Mouse (Mus musculus) stomach, postnatal 0 days (tissue): ENCODE results near the gene Ldlrad3. TPM values are rescaled to one million over a fixed set of nuclear protein-coding genes. Genes with fewer than 3 reads are reported as not detected.

Source experiments
- ATAC-seq: fragments of 200-750 bp; cut with Nextera tagmentation; 2 replicates; pipeline ENCODE4 v1.8.0; 2017; ENCODE audit not compliant: low FRiP score, low TSS enrichment
- DNase-seq: peaks from one replicate; pipeline ENCODE4 v3.0.0-alpha.2; 2016; ENCODE audit warnings: low spot score
- H3K27ac ChIP-seq: fragments of 300-500 bp; sonication (generic); replicated peaks from 2 replicates; pipeline ENCODE4 v1.5.1; 2014; ENCODE audit warnings: mild to moderate bottlenecking, control low read depth
- H3K27me3 ChIP-seq: fragments of 300-500 bp; sonication (generic); 2 replicates; pipeline ENCODE4 v1.6.1; 2014; ENCODE audit warnings: low read length; ENCODE audit not compliant: control insufficient read depth, insufficient read depth
- H3K36me3 ChIP-seq: fragments of 300-500 bp; sonication (generic); 2 replicates; pipeline ENCODE4 v1.6.1; 2014; ENCODE audit warnings: low read length, mixed read lengths; ENCODE audit not compliant: control insufficient read depth, insufficient read depth
- H3K4me1 ChIP-seq: fragments of 300-500 bp; sonication (generic); replicated peaks from 2 replicates; pipeline ENCODE4 v1.6.1; 2014; ENCODE audit warnings: antibody characterized with exemption; ENCODE audit not compliant: control insufficient read depth, insufficient read depth
- H3K4me2 ChIP-seq: fragments of 300-500 bp; sonication (generic); replicated peaks from 2 replicates; pipeline ENCODE4 v1.6.1; 2014; ENCODE audit warnings: low read depth, mild to moderate bottlenecking, control low read depth, moderate library complexity
- H3K4me3 ChIP-seq: fragments of 300-500 bp; sonication (generic); 2 replicates; pipeline ENCODE4 v1.5.1; 2014; ENCODE audit warnings: low read depth, low read length, control low read depth
- H3K9ac ChIP-seq: fragments of 300-500 bp; sonication (generic); 2 replicates; pipeline ENCODE4 v1.6.1; 2014; ENCODE audit warnings: mild to moderate bottlenecking, low read length, control low read depth, mixed read lengths
- H3K9me3 ChIP-seq: fragments of 300-500 bp; sonication (generic); 2 replicates; pipeline ENCODE4 v1.6.1; 2016; ENCODE audit warnings: low read length; ENCODE audit not compliant: control insufficient read depth
- CTCF ChIP-seq: IDR thresholded peaks from 2 replicates; pipeline ENCODE4 v1.5.1; 2016; ENCODE audit warnings: antibody characterized with exemption, low read depth, mild to moderate bottlenecking, moderate library complexity
- EP300 ChIP-seq: optimal IDR thresholded peaks from 2 replicates; pipeline ENCODE3; 2016; ENCODE audit warnings: antibody characterized with exemption
- WGBS: fragments of 180-500 bp; shearing (Covaris S2); extraction: QIAGEN DNeasy Blood & Tissue Kit; methylation state at CpG from one replicate; pipeline ENCODE4 v1.1.7; 2014; 5-methylcytosine and 5-hydroxymethylcytosine counted together
- polyA plus RNA-seq: library from polyadenylated mRNA; unstranded; fragments of >200 nt; fragmentation: Nextera tagmentation; extraction: Ambion mirVana; gene quantifications from 2 replicates; pipeline ENCODE4 v1.2.1, GENCODE M21; 2015

The Ldlrad3 gene
- polyA plus RNA-seq, 1 experiment from 2014 or later: 20.5 TPM

DNA sequence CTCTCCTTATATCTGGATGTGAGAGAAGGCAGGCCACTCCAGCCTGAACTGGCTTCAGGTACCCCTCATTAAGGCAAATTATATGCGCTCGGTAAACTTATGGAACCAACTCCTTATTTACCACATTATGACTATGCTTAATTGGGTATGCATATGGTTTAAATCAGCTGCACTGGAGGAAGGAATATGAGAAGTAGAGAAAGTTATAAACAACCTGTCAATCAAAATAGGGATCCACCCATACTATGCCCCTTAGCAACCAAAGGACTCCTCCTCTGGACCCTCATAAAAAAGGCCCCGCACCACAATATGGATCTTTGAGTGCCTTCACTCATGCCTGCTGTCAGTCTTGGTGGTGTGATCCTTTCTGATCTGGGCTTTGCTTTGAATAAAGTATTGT is 165.6 kb downstream of the Ldlrad3 start:
- Histone ChIP-seq H3K36me3 (no peaks in the 10 kb centered on the region), H3K4me3 (no peak overlapping the region), H3K4me2 (no peak overlapping the region), H3K9me3 (no peaks in the 10 kb centered on the region), H3K4me1 (0 out of 2 replicates have a peak, but pooled peaks cover 3% of the 10 kb centered on the region), H3K27me3 (no peaks in the 10 kb centered on the region), H3K27ac (no peak overlapping the region), H3K9ac (no peak overlapping the region)
- DNase-seq (no peak), ATAC-seq (no peak)
- WGBS: 96% methylated on average over 3 of the region's 3 CpGs
- TF ChIP-seq EP300 (no peak), CTCF (no peak)

DNA sequence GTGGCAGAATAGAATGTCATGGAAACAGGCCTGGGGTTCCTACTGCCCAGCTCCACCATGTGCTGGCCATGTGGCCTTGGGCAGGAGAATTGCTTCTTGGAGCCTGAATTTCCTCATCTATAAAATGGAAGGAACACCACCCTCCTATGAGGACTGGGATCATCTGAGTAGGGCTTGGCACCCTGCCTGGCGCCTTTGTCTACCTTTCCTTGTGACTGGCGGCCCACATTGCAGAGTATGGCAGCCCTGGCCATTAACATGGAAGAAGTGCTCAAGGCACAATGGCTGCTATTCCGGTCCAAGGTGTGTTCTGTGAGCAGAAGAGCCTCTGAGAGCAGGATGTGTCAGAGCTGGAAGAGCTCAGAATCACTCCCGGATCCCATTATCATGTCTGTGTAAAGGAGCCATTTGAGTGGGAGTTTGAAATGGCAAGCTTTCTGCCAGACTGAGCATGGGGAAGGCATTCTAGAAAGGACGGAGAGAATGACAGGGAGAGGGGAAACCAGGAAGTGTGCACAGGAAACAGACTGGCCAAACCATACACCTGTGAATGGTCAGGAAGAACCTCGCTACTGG is 171.6 kb downstream of the Ldlrad3 start:
- Histone ChIP-seq H3K36me3 (no peaks in the 10 kb centered on the region), H3K9me3 (no peaks in the 10 kb centered on the region), H3K4me2 (no peak overlapping the region), H3K27ac (no peak overlapping the region), H3K27me3 (no peaks in the 10 kb centered on the region), H3K9ac (no peak overlapping the region), H3K4me1 (no peaks in the 10 kb centered on the region), H3K4me3 (no peak overlapping the region)
- WGBS: 86% methylated on average over 6 of the region's 6 CpGs
- no peak for TF ChIP-seq CTCF
- no peak for DNase-seq
- ATAC-seq: no peak

DNA sequence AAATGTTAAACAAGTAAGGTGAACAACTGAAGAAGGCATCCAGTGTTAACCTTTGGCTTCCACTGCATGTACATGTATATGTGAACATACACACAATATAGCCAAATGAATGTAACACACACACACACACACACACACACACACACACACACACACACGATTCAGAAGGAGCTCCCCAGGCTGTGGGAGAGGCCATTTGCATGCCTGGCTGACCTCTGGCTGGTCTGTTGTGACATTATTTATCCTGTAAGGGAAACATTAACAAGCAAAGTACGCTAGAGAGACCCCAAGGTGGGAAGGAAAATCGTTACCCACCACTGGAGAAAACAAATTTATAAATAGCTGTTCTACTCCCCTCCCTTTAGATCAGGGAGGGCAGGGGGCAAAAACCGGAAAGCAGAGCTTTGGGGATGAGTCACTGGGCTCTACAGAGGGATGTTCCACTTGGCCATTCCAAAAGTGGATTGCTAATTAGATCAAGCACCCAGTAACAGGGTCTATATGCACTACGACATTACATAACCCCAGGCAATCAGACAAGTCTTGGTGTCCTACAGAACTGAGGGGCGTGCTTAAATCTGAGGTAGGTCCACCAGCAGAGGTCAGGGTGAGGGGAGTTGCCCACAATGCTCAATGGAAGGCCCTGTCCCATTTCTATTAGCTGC is 174.7 kb downstream of the Ldlrad3 start:
- H3K27me3 ChIP-seq: no peaks in the 10 kb centered on the region
- DNase-seq (no peak), ATAC-seq (0 out of 2 replicates have a peak, but pooled peaks have one; percentile 26)
- no peaks in the 10 kb centered on the region for H3K9me3 ChIP-seq
- H3K9ac ChIP-seq: no peak overlapping the region
- H3K4me3 ChIP-seq: no peak overlapping the region
- TF ChIP-seq EP300 (no peak), CTCF (no peak)
- H3K36me3 ChIP-seq: no peaks in the 10 kb centered on the region
- H3K4me1 ChIP-seq: no peaks in the 10 kb centered on the region
- 65% methylated on average over 6 of the region's 6 CpGs for WGBS
- no peak overlapping the region for H3K27ac ChIP-seq
- no peak overlapping the region for H3K4me2 ChIP-seq

DNA sequence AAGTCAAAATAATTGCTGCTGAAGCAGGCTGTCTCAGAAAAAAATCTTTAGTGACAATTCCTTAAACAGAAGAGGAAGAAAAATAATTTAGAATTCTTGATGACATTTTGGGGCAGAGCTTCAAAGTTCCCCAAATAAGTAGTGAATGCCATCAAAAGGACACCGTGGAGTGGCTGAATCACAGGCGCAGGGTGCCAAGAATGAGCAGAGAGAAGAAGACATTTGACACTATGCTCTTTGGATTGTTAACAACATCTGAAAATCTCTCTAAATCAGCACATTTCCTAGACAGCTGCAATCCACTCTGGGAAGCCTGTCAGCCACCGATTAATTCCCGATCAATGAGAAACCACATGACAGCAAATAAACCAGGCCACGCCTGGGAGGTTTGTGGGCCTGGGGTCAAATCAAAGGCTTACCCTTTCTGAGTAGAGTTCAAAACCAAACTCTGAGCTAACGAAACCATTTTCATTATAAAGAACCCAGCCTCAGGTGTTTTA is 176.4 kb downstream of the Ldlrad3 start:
- ATAC-seq (no peak), DNase-seq (no peak)
- Histone ChIP-seq H3K4me3 (no peak overlapping the region), H3K4me2 (no peak overlapping the region), H3K27ac (no peak overlapping the region), H3K4me1 (no peaks in the 10 kb centered on the region), H3K9ac (no peak overlapping the region), H3K36me3 (no peaks in the 10 kb centered on the region), H3K27me3 (no peaks in the 10 kb centered on the region), H3K9me3 (no peaks in the 10 kb centered on the region)
- WGBS: 70% methylated on average over 6 of the region's 6 CpGs
- TF ChIP-seq EP300 (no peak), CTCF (no peak)

DNA sequence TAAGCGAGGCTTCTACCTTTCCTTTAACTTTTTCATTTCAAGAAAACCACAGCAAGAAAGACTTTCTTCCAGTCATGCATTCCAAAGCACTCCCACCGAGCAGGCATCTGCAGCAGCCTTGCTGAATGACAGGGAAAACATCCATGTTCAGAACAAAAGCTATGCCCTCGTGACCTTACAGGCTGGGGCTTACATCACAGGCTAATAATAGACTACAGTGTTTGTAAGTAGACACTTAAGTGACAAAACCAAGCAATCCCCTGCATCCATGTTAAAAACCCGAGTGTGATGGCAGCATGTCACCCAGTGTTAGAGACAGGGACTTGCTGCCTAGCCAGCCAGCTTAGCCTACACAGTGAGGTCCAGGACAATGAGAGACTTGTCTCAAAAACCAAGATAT is 180.0 kb downstream of the Ldlrad3 start:
- H3K27ac ChIP-seq: no peak overlapping the region
- H3K4me1 ChIP-seq: 0 out of 2 replicates have a peak, but pooled peaks cover 9% of the 10 kb centered on the region
- H3K4me3 ChIP-seq: no peak overlapping the region
- no peak overlapping the region for H3K9ac ChIP-seq
- no peaks in the 10 kb centered on the region for H3K27me3 ChIP-seq
- no peak for ATAC-seq
- no peaks in the 10 kb centered on the region for H3K9me3 ChIP-seq
- WGBS: 45% methylated on average over 4 of the region's 4 CpGs
- no peak for DNase-seq
- TF ChIP-seq CTCF (no peak), EP300 (no peak)
- H3K4me2 ChIP-seq: no peak overlapping the region
- no peaks in the 10 kb centered on the region for H3K36me3 ChIP-seq

DNA sequence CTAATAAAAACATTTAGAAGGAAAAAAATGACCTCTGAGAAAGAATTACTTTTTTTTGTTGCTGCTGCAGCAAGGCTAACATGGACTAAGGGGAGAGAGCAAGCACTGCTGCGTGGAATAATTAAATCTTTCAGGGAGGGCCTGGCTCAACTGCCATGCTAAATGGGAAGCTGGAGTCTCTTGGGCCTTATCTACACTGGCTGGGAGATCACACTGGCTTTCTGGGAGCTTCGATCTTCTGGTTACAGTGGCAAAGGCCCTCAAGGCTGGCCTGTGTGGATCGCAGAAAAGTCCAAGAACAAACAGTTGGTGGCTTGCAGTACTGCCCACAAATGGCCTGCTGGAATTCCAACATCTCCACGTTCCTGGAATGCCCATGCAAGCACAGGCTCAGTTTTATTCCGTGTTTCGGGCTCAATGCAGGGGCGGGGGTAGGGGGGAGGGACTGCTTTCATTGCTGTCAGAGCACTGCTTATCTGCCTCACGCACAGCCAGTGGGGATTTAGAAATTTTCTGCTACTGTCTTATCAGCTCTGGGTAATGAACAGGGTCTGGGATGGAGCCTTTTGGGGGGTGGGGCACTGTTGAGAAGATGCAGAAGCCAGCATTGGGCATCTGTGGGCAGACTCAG is 180.7 kb downstream of the Ldlrad3 start:
- Histone ChIP-seq H3K4me3 (no peak overlapping the region), H3K9ac (no peak overlapping the region), H3K27me3 (no peaks in the 10 kb centered on the region), H3K4me2 (no peak overlapping the region), H3K9me3 (no peaks in the 10 kb centered on the region), H3K27ac (no peak overlapping the region), H3K4me1 (0 out of 2 replicates have a peak, but pooled peaks cover 9% of the 10 kb centered on the region), H3K36me3 (no peaks in the 10 kb centered on the region)
- WGBS: 50% methylated on average over 8 of the region's 8 CpGs
- no peak for DNase-seq
- TF ChIP-seq EP300 (no peak), CTCF (no peak)
- no peak for ATAC-seq
